Mouse (Mus musculus): ENCODE data around the gene Rps6ka5.

DNA sequence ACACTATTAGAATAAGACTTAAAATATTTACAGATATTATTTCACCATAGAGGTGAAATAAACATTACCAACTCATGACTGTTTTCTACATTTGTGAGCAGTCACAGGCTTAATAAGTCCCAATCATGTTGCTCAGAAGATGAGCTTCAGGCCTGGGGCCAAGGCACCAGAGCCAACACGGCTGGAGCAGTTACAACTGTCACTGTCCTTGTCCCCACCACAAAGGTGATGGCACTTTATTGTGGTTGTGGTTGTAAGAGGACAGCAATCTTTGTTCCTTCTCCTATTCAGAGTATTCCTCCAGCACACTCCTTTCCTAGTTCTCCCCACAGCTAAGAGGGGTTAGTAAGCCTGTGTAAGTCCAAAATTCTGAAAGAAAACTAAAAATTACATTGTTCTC lies 45.5 kb downstream of the Rps6ka5 start:
- TF ChIP-seq POLR2A (IDR thresholded peaks at IDR 0.05; ENCODE audit: insufficient read length, low read depth), result no peak
- TF ChIP-seq USF1 (IDR thresholded peaks at IDR 0.05; ENCODE audit: low read depth), result no peak
- no peak for TF ChIP-seq CEBPB (IDR thresholded peaks at IDR 0.05; ENCODE audit: insufficient read depth, poor library complexity, severe bottlenecking)
- no peak for TF ChIP-seq MYOG (IDR thresholded peaks at IDR 0.05; ENCODE audit: control insufficient read depth in 1 of 3, insufficient read depth in 1 of 3, insufficient read length in 2 of 3, low read depth in 2 of 3)
- TF ChIP-seq MAX (IDR thresholded peaks at IDR 0.05; ENCODE audit: low read depth), result no peak
- TF ChIP-seq E2F4 (IDR thresholded peaks at IDR 0.05; ENCODE audit: insufficient read depth), result no peak
- no peak for TF ChIP-seq REST (IDR thresholded peaks at IDR 0.05; ENCODE audit: insufficient read depth, insufficient read length)
- no peak for TF ChIP-seq POLR2AphosphoS2 (IDR thresholded peaks at IDR 0.05; ENCODE audit: insufficient read length, low read depth)
- TF ChIP-seq MYOD1 (IDR thresholded peaks at IDR 0.05; ENCODE audit: control insufficient read depth in 1 of 3, insufficient read length in 2 of 3, low read depth in 2 of 3), result no peak
- TF ChIP-seq SRF (IDR thresholded peaks at IDR 0.05; ENCODE audit: control insufficient read depth, insufficient read length, low read depth), result no peak
- TF ChIP-seq TCF12 (IDR thresholded peaks at IDR 0.05; ENCODE audit: insufficient read depth, poor library complexity, severe bottlenecking), result no peak
- no peak for TF ChIP-seq TCF3 (IDR thresholded peaks at IDR 0.05; ENCODE audit: insufficient read length, low read depth)
